Mouse (Mus musculus) lung, adult 2 months (tissue): ENCODE measurements around the gene Smyd2. TPM values are rescaled to one million over a fixed set of nuclear protein-coding genes. Genes with fewer than 3 reads are reported as not detected.
A peak's percentile ranks its signal among the peaks of the same experiment; 100 is the strongest.

Source experiments
- DNase-seq: peaks from one replicate; pipeline ENCODE4 v3.0.0; 2022
- H3K4me1 ChIP-seq: fragments of 200-500 bp; 2 replicates; pipeline ENCODE4 v1.6.1; 2011; ENCODE audit warnings: low read length; ENCODE audit not compliant: control insufficient read depth, insufficient read depth
- H3K4me3 ChIP-seq: fragments of 200-500 bp; replicated peaks from 2 replicates; pipeline ENCODE3; 2011; ENCODE audit warnings: low read depth, mild to moderate bottlenecking, control low read depth, low read length; ENCODE audit errors: extremely low read depth
- CTCF ChIP-seq: fragments of 200-500 bp; IDR thresholded peaks from 2 replicates; pipeline ENCODE4 v1.5.1; 2011; ENCODE audit warnings: mild to moderate bottlenecking, low read length, control low read depth; ENCODE audit not compliant: insufficient read depth
- POLR2A ChIP-seq: fragments of 200-500 bp; IDR thresholded peaks from 2 replicates; pipeline ENCODE4 v1.6.1; 2011; ENCODE audit warnings: low read depth, mild to moderate bottlenecking, control low read depth, low read length, borderline replicate concordance; ENCODE audit errors: extremely low read depth
- WGBS: fragments of 180-500 bp; shearing (Covaris S2); methylation state at CpG from one replicate; pipeline ENCODE4 v1.1.7; 2018; 5-methylcytosine and 5-hydroxymethylcytosine counted together
- polyA plus RNA-seq: library from polyadenylated mRNA; depleted of rRNA; stranded (reverse); fragments of >200 nt; gene quantifications from 2 replicates; pipeline ENCODE4 v1.2.3, GENCODE M21; 2012

Smyd2 gene
- polyA plus RNA-seq, 1 experiment = 23.4 TPM

GRCm38 (mm10) chr1:189898708-189899107 is 23.5 kb downstream of the Smyd2 start:
- WGBS = 73% methylated on average over 13 of the region's 13 CpGs
- H3K4me3 ChIP-seq = no peak overlapping the region
- DNase-seq = no peak
- TF ChIP-seq POLR2A (no peak), CTCF (no peak)
- no peaks in the 10 kb centered on the region for H3K4me1 ChIP-seq

GRCm38 (mm10) chr1:189897861-189898260 is 24.3 kb downstream of the Smyd2 start:
- 85% methylated on average over 9 of the region's 9 CpGs for WGBS
- Histone ChIP-seq H3K4me1 (no peaks in the 10 kb centered on the region), H3K4me3 (no peak overlapping the region)
- no peak for TF ChIP-seq CTCF
- TF ChIP-seq POLR2A = no peak
- no peak for DNase-seq

- WGBS = 94% methylated on average over 9 of the region's 9 CpGs
- no peak for DNase-seq
- TF ChIP-seq CTCF (no peak), POLR2A (no peak)
Observed at GRCm38 (mm10) chr1:189894191-189894590, 28.0 kb downstream of the Smyd2 start.

GRCm38 (mm10) chr1:189888749-189889148 is 33.4 kb downstream of the Smyd2 start:
- no peaks in the 10 kb centered on the region for H3K4me1 ChIP-seq
- WGBS = 72% methylated on average over 10 of the region's 10 CpGs
- no peak overlapping the region for H3K4me3 ChIP-seq
- TF ChIP-seq CTCF = no peak
- TF ChIP-seq POLR2A = no peak
- DNase-seq = no peak

More at GRCm38 (mm10) chr1:189894191-189894590, 28.0 kb downstream of the Smyd2 start:
- no peaks in the 10 kb centered on the region for H3K4me1 ChIP-seq
- H3K4me3 ChIP-seq = no peak overlapping the region

- Histone ChIP-seq H3K4me3 (no peak overlapping the region), H3K4me1 (no peaks in the 10 kb centered on the region)
- 26% methylated on average over 7 of the region's 7 CpGs for WGBS
- peak; percentile 87 for TF ChIP-seq CTCF
- TF ChIP-seq POLR2A = no peak
- DNase-seq = peak; percentile 51
Observed at GRCm38 (mm10) chr1:189887518-189887917, 34.6 kb downstream of the Smyd2 start.

GRCm38 (mm10) chr1:189885975-189886374 is 36.2 kb downstream of the Smyd2 start:
- Histone ChIP-seq H3K4me1 (no peaks in the 10 kb centered on the region), H3K4me3 (no peak overlapping the region)
- WGBS = 86% methylated on average over 6 of the region's 6 CpGs
- TF ChIP-seq POLR2A = no peak
- no peak for TF ChIP-seq CTCF
- DNase-seq = no peak

- Histone ChIP-seq H3K4me3 (no peak overlapping the region), H3K4me1 (no peaks in the 10 kb centered on the region; the same call in 1 of the 2 replicates)
- 77% methylated on average over 13 of the region's 13 CpGs for WGBS
- no peak for DNase-seq
- no peak for TF ChIP-seq CTCF
- no peak for TF ChIP-seq POLR2A
Observed at GRCm38 (mm10) chr1:189884951-189885350, 37.2 kb downstream of the Smyd2 start.

GRCm38 (mm10) chr1:189883531-189884170 is 38.5 kb downstream of the Smyd2 start:
- no peak overlapping the region for H3K4me3 ChIP-seq
- peaks cover 4% of the 10 kb centered on the region; the same call in 1 of the 2 replicates for H3K4me1 ChIP-seq
- TF ChIP-seq POLR2A = no peak
- peak; percentile 32 for TF ChIP-seq CTCF
- DNase-seq = no peak
- WGBS = 61% methylated on average over 18 of the region's 18 CpGs

- TF ChIP-seq CTCF = peak; percentile 73
- no peak for TF ChIP-seq POLR2A
- 66% methylated on average over 7 of the region's 7 CpGs for WGBS
- peak; percentile 63 for DNase-seq
- peaks cover 4% of the 10 kb centered on the region; the same call in 1 of the 2 replicates for H3K4me1 ChIP-seq
- H3K4me3 ChIP-seq = no peak overlapping the region
Observed at GRCm38 (mm10) chr1:189882886-189883285, 39.3 kb downstream of the Smyd2 start.

GRCm38 (mm10) chr1:189880745-189881144 is 41.4 kb downstream of the Smyd2 start:
- TF ChIP-seq POLR2A = no peak
- TF ChIP-seq CTCF = no peak
- WGBS = 88% methylated on average over 14 of the region's 14 CpGs
- no peak for DNase-seq

More at GRCm38 (mm10) chr1:189880745-189881144, 41.4 kb downstream of the Smyd2 start:
- Histone ChIP-seq H3K4me3 (no peak overlapping the region), H3K4me1 (peaks cover 4% of the 10 kb centered on the region; the same call in 1 of the 2 replicates)
